Mouse (Mus musculus) kidney, postnatal 36 days (tissue): ENCODE data around the gene Itm2b.

Source experiments
- DNase-seq, 2 experiments: peaks; one replicate each; pipeline ENCODE4 v3.0.0; 2021 to 2022; ENCODE audit warnings: mixed read lengths in 2 of 2

Itm2b gene

GRCm38 (mm10) chr14:73368221-73368620 lies 16.9 kb downstream of the Itm2b start:
- no peak for DNase-seq

GRCm38 (mm10) chr14:73366278-73366677 lies 18.8 kb downstream of the Itm2b start:
- no peak for DNase-seq

- DNase-seq, result no peak
Measured at GRCm38 (mm10) chr14:73363782-73364181, 21.3 kb downstream of the Itm2b start.

- no peak for DNase-seq
Measured at GRCm38 (mm10) chr14:73354700-73355099, 30.4 kb downstream of the Itm2b start.

GRCm38 (mm10) chr14:73351118-73351517 lies 34.0 kb downstream of the Itm2b start:
- DNase-seq, result peak in 1 of 2 experiments; percentile 70

GRCm38 (mm10) chr14:73350029-73350428 lies 35.1 kb downstream of the Itm2b start:
- no peak for DNase-seq

GRCm38 (mm10) chr14:73349061-73349670 lies 35.9 kb downstream of the Itm2b start:
- DNase-seq, result peak; percentile 41 to 73

GRCm38 (mm10) chr14:73347302-73347701 lies 37.8 kb downstream of the Itm2b start:
- DNase-seq, result peak; percentile 35 to 41

- no peak for DNase-seq
Measured at GRCm38 (mm10) chr14:73345614-73346013, 39.5 kb downstream of the Itm2b start.

- DNase-seq, result no peak
Measured at GRCm38 (mm10) chr14:73340051-73340755, 44.9 kb downstream of the Itm2b start.

GRCm38 (mm10) chr14:73339615-73340014 lies 45.5 kb downstream of the Itm2b start:
- no peak for DNase-seq

- no peak for DNase-seq
Measured at GRCm38 (mm10) chr14:73336316-73337080, 48.6 kb downstream of the Itm2b start.

GRCm38 (mm10) chr14:73334926-73335805 lies 49.9 kb downstream of the Itm2b start:
- no peak for DNase-seq

GRCm38 (mm10) chr14:73333880-73334279 lies 51.2 kb downstream of the Itm2b start:
- DNase-seq, result no peak

GRCm38 (mm10) chr14:73331386-73331785 lies 53.7 kb downstream of the Itm2b start:
- no peak for DNase-seq

GRCm38 (mm10) chr14:73329871-73330270 lies 55.2 kb downstream of the Itm2b start:
- no peak for DNase-seq

GRCm38 (mm10) chr14:73326511-73326910 lies 58.6 kb downstream of the Itm2b start:
- DNase-seq, result no peak

- DNase-seq, result peak; percentile 88 to 94
Measured at GRCm38 (mm10) chr14:73325456-73326381, 59.4 kb downstream of the Itm2b start, which contains the start of gene Rb1. Rb1 (minus strand) TSS chr14:73325822.

GRCm38 (mm10) chr14:73324634-73325455 lies 60.2 kb downstream of the Itm2b start:
- peak; percentile 24 to 58 for DNase-seq

GRCm38 (mm10) chr14:73323965-73324364 lies 61.1 kb downstream of the Itm2b start:
- no peak for DNase-seq

- no peak for DNase-seq
Measured at GRCm38 (mm10) chr14:73322142-73322541, 62.9 kb downstream of the Itm2b start.
